Mouse (Mus musculus): ENCODE results near the gene Pole. TPM values are rescaled to one million over a fixed set of nuclear protein-coding genes. Genes with fewer than 3 reads are reported as not detected.

The Pole gene
- 24.2 and 29.5 TPM in 2 replicates for polyA plus RNA-seq (2015; fragmentation: Nextera tagmentation; extraction: Ambion mirVana)

DNA sequence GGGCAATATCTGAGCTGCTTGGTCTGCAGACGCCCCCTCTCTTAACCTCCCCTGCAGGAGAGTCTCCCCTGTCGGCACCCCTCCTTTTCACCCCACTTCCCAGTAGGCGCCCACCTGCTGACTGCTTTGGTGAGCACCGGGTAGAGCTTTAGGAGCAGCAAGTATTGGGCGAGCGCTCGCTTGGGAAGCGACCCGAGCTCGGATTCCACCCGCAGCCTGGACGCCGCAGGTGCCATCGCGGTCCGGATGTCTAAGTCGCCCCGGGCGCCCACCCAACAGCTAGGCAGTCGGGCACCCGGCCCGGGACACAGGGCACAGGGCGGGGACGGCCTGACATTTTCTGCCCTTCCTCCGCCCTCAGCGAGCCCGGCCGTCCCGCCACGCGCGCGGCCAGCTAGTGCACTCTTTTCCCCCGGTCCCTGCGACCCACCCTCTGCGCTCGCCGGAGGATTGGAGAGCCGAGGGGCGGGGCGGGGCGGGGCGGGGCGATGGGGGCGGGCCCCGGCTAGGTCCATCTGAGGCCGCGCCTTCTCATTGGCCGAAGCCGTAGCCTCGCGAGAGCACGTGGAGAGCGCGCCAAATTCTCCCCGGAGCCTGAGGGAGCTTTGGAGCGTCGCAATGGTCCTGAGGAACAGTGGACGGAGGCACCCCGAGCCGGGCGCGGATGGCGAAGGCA, at the start of gene Pole, which contains the start of gene Pxmp2:
Gene Pole, plus strand, starts transcription at position 537 of the 676 bp plus-strand sequence.
Gene Pxmp2, minus strand, starts transcription at position 417 of the 676 bp plus-strand sequence.
- H3K36me3 ChIP-seq (ENCODE audit: poor library complexity, severe bottlenecking) = peaks cover 17% of the 10 kb centered on the region
- H3K9ac ChIP-seq = peak within 1 kb of the TSS; percentile 87
- peaks cover 19% of the 10 kb centered on the region for H3K4me1 ChIP-seq
- H3K9me3 ChIP-seq (replicated peaks) = no peaks in the 10 kb centered on the region
- peak within 1 kb of the TSS; percentile 80 for H3K4me3 ChIP-seq
- 0 out of 2 replicates have a peak within 1 kb of the TSS, but pooled peaks have one; percentile 14 for H3K27ac ChIP-seq
- H3K27me3 ChIP-seq = peaks cover 16% of the 10 kb centered on the region
- ATAC-seq = peak; percentile 98
- H3K4me2 ChIP-seq = peak within 1 kb of the TSS; percentile 92
- WGBS = under 1% methylated on average over 60 of the region's 64 CpGs

DNA sequence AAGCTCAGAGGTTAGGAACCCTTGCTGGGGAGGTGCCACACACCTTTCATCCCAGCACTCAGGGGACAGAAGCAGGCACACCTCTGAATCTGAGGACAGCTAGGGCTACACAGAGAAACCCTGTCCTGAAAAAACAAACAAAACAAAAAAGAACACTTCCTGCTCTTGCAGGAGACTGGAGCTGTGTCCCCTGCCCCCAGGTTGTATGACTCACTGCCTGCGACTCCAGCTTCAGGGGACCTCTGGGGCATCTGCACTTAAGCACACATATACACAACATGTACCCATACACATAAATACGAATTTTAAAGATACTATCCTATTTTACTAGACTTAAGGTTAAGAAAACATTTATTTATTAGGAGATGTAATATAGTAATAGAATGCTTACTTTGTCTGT, 42.0 kb upstream of the Pole start:
- ATAC-seq = no peak
- 88% methylated on average over 2 of the region's 2 CpGs for WGBS
- H3K27me3 ChIP-seq = no peaks in the 10 kb centered on the region
- peaks cover 93% of the 10 kb centered on the region for H3K36me3 ChIP-seq (ENCODE audit: poor library complexity, severe bottlenecking)
- no peak overlapping the region for H3K4me2 ChIP-seq
- no peak overlapping the region for H3K9ac ChIP-seq
- no peaks in the 10 kb centered on the region for H3K4me1 ChIP-seq
- H3K27ac ChIP-seq = no peak overlapping the region
- H3K4me3 ChIP-seq = no peak overlapping the region
- H3K9me3 ChIP-seq (replicated peaks) = no peaks in the 10 kb centered on the region

- H3K36me3 ChIP-seq (ENCODE audit: poor library complexity, severe bottlenecking) = peaks cover 38% of the 10 kb centered on the region
- H3K9me3 ChIP-seq (replicated peaks) = no peaks in the 10 kb centered on the region
- peaks cover 14% of the 10 kb centered on the region for H3K4me1 ChIP-seq
- no peak overlapping the region for H3K27ac ChIP-seq
- no peak overlapping the region for H3K9ac ChIP-seq
- H3K4me3 ChIP-seq = no peak overlapping the region
- no peak overlapping the region for H3K4me2 ChIP-seq
- 95% methylated on average over 4 of the region's 4 CpGs for WGBS
- H3K27me3 ChIP-seq = no peaks in the 10 kb centered on the region
- no peak for ATAC-seq
Observed at GRCm38 (mm10) chr5:110266941-110267340, 19.2 kb upstream of the Pole start.

DNA sequence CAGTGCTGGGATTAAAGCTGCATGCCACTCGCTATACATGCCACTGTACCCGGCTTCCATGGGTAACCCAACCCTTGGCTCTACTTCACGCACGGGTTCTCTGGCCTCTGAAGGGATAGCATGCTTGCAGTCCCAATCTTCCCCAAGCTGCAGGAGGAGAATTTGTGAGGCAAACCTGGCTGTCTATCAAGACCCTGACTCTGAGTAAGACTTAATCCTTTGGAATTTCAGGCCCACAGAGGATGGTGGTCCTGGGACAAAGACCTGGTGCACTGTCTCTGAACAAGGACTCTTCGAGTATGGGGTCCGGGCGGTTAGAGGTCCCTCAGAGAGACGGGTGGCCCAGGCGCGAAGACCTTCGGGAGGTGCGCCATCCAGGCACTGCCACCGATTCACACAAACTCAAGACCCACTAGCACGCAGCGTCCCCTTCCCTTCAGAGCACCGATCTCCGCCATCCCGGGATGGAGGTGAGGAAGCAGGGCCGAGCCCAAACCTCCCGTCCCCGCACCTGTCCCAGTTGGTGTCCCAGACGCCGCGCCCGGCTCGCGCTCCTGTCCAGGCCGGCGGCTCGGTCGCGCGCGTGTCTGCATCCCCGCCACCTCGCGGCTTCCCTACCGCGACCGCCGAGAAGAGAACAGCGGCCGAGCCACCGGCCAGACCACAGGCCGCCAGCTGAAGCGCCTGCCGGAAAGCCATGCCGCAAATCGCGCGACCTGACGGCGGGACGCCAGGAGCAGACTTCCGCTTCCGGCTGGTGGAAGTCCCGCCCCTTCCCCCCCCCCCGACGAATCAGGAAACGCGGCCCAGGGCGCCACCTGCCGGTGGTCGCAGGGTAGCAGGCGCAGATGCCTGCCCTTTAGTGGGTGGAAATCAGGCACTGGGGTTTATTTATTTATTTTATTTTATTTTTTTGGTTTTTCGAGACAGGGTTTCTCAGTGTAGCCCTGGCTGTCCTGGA, 16.7 kb upstream of the Pole start, which contains the start of gene Pgam5:
Gene Pgam5, minus strand, starts transcription at position 773 of the 961 bp plus-strand sequence.
- ATAC-seq = peak; percentile 91
- H3K36me3 ChIP-seq (ENCODE audit: poor library complexity, severe bottlenecking) = peaks cover 29% of the 10 kb centered on the region
- H3K4me3 ChIP-seq = peak within 1 kb of the TSS; percentile 96
- peak within 1 kb of the TSS; percentile 91 for H3K9ac ChIP-seq
- H3K4me1 ChIP-seq = peaks cover 14% of the 10 kb centered on the region
- H3K4me2 ChIP-seq = peak within 1 kb of the TSS; percentile 97
- no peaks in the 10 kb centered on the region for H3K27me3 ChIP-seq
- under 1% methylated on average over 60 of the region's 66 CpGs for WGBS
- H3K27ac ChIP-seq = no peak within 1 kb of the TSS
- H3K9me3 ChIP-seq (replicated peaks) = no peaks in the 10 kb centered on the region

DNA sequence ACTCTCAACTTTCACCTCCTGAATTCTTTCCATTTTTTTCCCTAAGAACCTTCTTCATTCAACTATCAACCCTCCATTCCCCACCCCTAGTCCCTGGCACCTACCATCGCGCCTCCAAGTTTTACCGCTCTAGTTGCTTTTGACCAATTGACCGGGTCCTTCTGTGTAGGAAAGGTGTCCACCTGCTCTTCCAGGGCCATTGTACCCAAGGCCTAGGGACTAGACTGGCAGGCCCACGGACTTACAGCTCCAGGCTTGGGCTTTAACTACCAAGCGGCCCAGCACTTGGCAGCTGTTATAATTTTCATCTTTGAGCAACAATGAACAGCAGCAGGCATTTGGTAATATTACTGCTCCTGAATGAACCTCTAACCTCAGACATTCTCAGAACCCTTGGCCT, 15.9 kb upstream of the Pole start:
- WGBS = 90% methylated on average over 6 of the region's 6 CpGs
- ATAC-seq = no peak
- no peak overlapping the region for H3K9ac ChIP-seq
- no peak overlapping the region for H3K27ac ChIP-seq
- no peak overlapping the region for H3K4me2 ChIP-seq
- peaks cover 21% of the 10 kb centered on the region for H3K36me3 ChIP-seq (ENCODE audit: poor library complexity, severe bottlenecking)
- no peaks in the 10 kb centered on the region for H3K9me3 ChIP-seq (replicated peaks)
- H3K4me1 ChIP-seq = peaks cover 14% of the 10 kb centered on the region
- no peak overlapping the region for H3K4me3 ChIP-seq
- no peaks in the 10 kb centered on the region for H3K27me3 ChIP-seq

GRCm38 (mm10) chr5:110274147-110274546, 12.0 kb upstream of the Pole start:
- Histone ChIP-seq H3K9ac (no peak overlapping the region), H3K9me3 (replicated peaks) (no peaks in the 10 kb centered on the region), H3K36me3 (ENCODE audit: poor library complexity, severe bottlenecking) (no peaks in the 10 kb centered on the region), H3K4me1 (peaks cover under 1% of the 10 kb centered on the region), H3K27me3 (no peaks in the 10 kb centered on the region), H3K4me2 (no peak overlapping the region), H3K27ac (no peak overlapping the region), H3K4me3 (no peak overlapping the region)
- no peak for ATAC-seq
- 88% methylated on average over 4 of the region's 4 CpGs for WGBS

- no peak for ATAC-seq
- WGBS = 73% methylated on average over 2 of the region's 2 CpGs
- H3K27ac ChIP-seq = no peak overlapping the region
Observed at GRCm38 (mm10) chr5:110274846-110275245, 11.3 kb upstream of the Pole start.

GRCm38 (mm10) chr5:110276391-110276790, 9.7 kb upstream of the Pole start:
- no peak overlapping the region for H3K4me2 ChIP-seq
- ATAC-seq = no peak

More at GRCm38 (mm10) chr5:110274846-110275245, 11.3 kb upstream of the Pole start:
- H3K27me3 ChIP-seq = no peaks in the 10 kb centered on the region
- H3K36me3 ChIP-seq (ENCODE audit: poor library complexity, severe bottlenecking) = no peaks in the 10 kb centered on the region
- H3K9me3 ChIP-seq (replicated peaks) = no peaks in the 10 kb centered on the region
- H3K4me3 ChIP-seq = no peak overlapping the region
- H3K9ac ChIP-seq = no peak overlapping the region
- no peaks in the 10 kb centered on the region for H3K4me1 ChIP-seq
- no peak overlapping the region for H3K4me2 ChIP-seq

DNA sequence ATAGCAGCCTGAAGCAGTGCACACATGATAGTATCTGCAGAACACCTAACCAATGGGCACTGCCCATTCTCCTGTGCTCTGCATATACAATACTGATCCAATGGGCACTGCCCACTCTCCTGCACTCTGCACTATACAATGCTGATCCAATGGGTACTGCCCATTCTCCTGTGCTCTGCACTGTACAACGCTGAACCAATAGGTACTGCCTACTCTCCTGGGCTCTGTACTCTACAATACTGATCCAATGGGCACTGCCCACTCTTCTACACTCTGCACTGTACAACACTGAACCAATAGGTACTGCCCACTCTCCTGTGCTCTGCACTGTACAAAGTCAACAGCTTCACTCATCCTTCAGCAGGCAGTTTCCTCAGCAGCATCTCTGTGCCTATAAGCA, 9.2 kb upstream of the Pole start:
- WGBS = 96% methylated on average over 1 of the region's 1 CpGs

More at GRCm38 (mm10) chr5:110276391-110276790, 9.7 kb upstream of the Pole start:
- 81% methylated on average over 2 of the region's 2 CpGs for WGBS
- Histone ChIP-seq H3K27me3 (no peaks in the 10 kb centered on the region), H3K4me1 (no peaks in the 10 kb centered on the region), H3K4me3 (no peak overlapping the region), H3K9ac (no peak overlapping the region), H3K36me3 (ENCODE audit: poor library complexity, severe bottlenecking) (no peaks in the 10 kb centered on the region), H3K9me3 (replicated peaks) (no peaks in the 10 kb centered on the region), H3K27ac (no peak overlapping the region)

DNA sequence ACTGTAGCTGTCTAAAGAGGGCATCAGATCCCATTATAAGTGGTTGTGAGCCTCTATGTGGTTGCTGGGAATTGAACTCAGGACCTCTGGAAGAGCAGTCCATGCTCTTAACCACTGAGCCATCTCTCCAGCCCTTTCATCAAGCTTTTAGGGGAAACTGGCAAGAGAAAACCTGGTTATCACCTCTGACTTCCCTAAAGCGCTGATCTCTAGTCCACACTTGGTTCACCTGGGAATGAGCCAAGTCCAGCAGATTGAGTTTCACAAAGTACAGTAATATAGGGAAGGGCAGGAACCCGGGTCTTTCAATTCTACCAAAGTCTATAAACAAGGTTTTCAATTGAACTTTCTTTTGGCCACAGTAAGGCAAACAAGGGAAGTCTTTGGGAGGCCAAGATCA, 4.1 kb upstream of the Pole start:
- Histone ChIP-seq H3K27me3 (peaks cover 16% of the 10 kb centered on the region), H3K4me2 (no peak overlapping the region), H3K4me1 (peaks cover 11% of the 10 kb centered on the region), H3K27ac (no peak overlapping the region), H3K36me3 (ENCODE audit: poor library complexity, severe bottlenecking) (no peaks in the 10 kb centered on the region), H3K9ac (no peak overlapping the region), H3K9me3 (replicated peaks) (no peaks in the 10 kb centered on the region), H3K4me3 (no peak overlapping the region)
- 87% methylated on average over 2 of the region's 2 CpGs for WGBS
- ATAC-seq = no peak

More for the DNA sequence above, 9.2 kb upstream of the Pole start:
- Histone ChIP-seq H3K9me3 (replicated peaks) (no peaks in the 10 kb centered on the region), H3K4me2 (no peak overlapping the region), H3K4me3 (no peak overlapping the region), H3K36me3 (ENCODE audit: poor library complexity, severe bottlenecking) (no peaks in the 10 kb centered on the region), H3K9ac (no peak overlapping the region), H3K27me3 (no peaks in the 10 kb centered on the region), H3K27ac (no peak overlapping the region), H3K4me1 (no peaks in the 10 kb centered on the region)
- ATAC-seq = no peak

DNA sequence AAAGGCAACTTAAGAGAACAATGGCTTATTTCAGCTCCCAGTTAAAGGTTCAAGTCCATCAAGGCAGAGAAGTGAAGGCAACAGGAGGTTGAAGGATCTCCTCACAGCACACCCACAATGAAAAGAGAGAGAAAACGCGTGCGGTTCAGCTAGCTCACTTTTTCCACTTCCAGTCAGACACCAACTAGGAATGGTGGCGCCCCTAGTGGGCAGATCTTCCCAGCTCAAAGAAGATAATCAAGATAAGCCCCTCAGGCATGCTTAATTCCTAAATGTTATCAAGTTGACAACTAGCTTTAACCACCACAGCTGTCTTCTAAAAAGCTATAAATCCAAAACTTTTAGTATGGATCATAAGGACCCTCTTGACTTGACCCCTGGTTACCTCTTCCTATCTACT, 1.6 kb upstream of the Pole start:
- no peak overlapping the region for H3K4me3 ChIP-seq
- no peak for ATAC-seq
- 7% methylated on average over 4 of the region's 4 CpGs for WGBS

GRCm38 (mm10) chr5:110285156-110285555, 950 bp upstream of the Pole start:
- no peak for ATAC-seq

More for the DNA sequence above, 1.6 kb upstream of the Pole start:
- no peak overlapping the region for H3K4me2 ChIP-seq
- H3K4me1 ChIP-seq = peaks cover 19% of the 10 kb centered on the region
- H3K27me3 ChIP-seq = peaks cover 16% of the 10 kb centered on the region
- peaks cover 4% of the 10 kb centered on the region for H3K36me3 ChIP-seq (ENCODE audit: poor library complexity, severe bottlenecking)
- H3K27ac ChIP-seq = no peak overlapping the region
- H3K9me3 ChIP-seq (replicated peaks) = no peaks in the 10 kb centered on the region
- no peak overlapping the region for H3K9ac ChIP-seq

More at GRCm38 (mm10) chr5:110285156-110285555, 950 bp upstream of the Pole start:
- Histone ChIP-seq H3K4me3 (peak overlapping the region; percentile 80), H3K36me3 (ENCODE audit: poor library complexity, severe bottlenecking) (peaks cover 10% of the 10 kb centered on the region), H3K27ac (no peak overlapping the region), H3K9me3 (replicated peaks) (no peaks in the 10 kb centered on the region), H3K9ac (peak overlapping the region; percentile 87; the same call in 1 of the 2 replicates), H3K27me3 (peaks cover 16% of the 10 kb centered on the region), H3K4me1 (peaks cover 19% of the 10 kb centered on the region), H3K4me2 (peak overlapping the region; percentile 92)
- WGBS = 11% methylated on average over 15 of the region's 15 CpGs
